Mouse (Mus musculus) right cerebral cortex, postnatal 36 days (tissue): ENCODE results near the gene Defb11.
"Not testable (repeated sequence)": the region's sequence is repeated elsewhere in the genome, so short reads cannot be mapped to it uniquely, and the experiment has no call there.

Experiments
- DNase-seq, 2 experiments: peaks; one replicate each; pipeline ENCODE4 v3.0.0; 2022; ENCODE audit warnings: low spot score in 2 of 2, mixed read lengths in 1 of 2

Defb11 gene

GRCm38 (mm10) chr8:21906290-21906689 is at the start of gene Defb11:
Gene Defb11, minus strand, starts transcription at chr8:21906412.
- DNase-seq, result not testable (repeated sequence)

GRCm38 (mm10) chr8:21955321-21955720 is 49.1 kb upstream of the Defb11 start:
- peak in 1 of 2 experiments; percentile 19 for DNase-seq

- no peak for DNase-seq
Measured at GRCm38 (mm10) chr8:21947311-21948017, 41.3 kb upstream of the Defb11 start.

GRCm38 (mm10) chr8:21946462-21946861 is 40.2 kb upstream of the Defb11 start, which contains the start of gene Defb13:
Gene Defb13, plus strand, starts transcription at chr8:21946762.
- no peak for DNase-seq

GRCm38 (mm10) chr8:21938052-21938451 is 31.8 kb upstream of the Defb11 start, which contains the start of gene Defb35:
Gene Defb35, plus strand, starts transcription at chr8:21938352.
- DNase-seq, result not testable (repeated sequence)

- DNase-seq, result no peak
Measured at GRCm38 (mm10) chr8:21932610-21933009, 26.4 kb upstream of the Defb11 start, which contains the start of gene Defb15. Gene Defb15, minus strand, starts transcription at chr8:21932710.

- not testable (repeated sequence) for DNase-seq
Measured at GRCm38 (mm10) chr8:21930754-21931153, 24.5 kb upstream of the Defb11 start.

- DNase-seq, result peak in 1 of 2 experiments; percentile 2
Measured at GRCm38 (mm10) chr8:21915625-21916024, 9.4 kb upstream of the Defb11 start.

- no peak for DNase-seq
Measured at GRCm38 (mm10) chr8:21912554-21912953, 6.3 kb upstream of the Defb11 start.

GRCm38 (mm10) chr8:21911931-21912330 is 5.7 kb upstream of the Defb11 start:
- DNase-seq, result no peak

- not testable (repeated sequence) for DNase-seq
Measured at GRCm38 (mm10) chr8:21885321-21885720, 20.9 kb downstream of the Defb11 start, which contains the start of gene Defb9. Gene Defb9, minus strand, starts transcription at chr8:21885421.

GRCm38 (mm10) chr8:21858586-21858985 is 47.6 kb downstream of the Defb11 start, which contains the start of gene Defb10:
Gene Defb10, plus strand, starts transcription at chr8:21858901.
- DNase-seq, result not testable (repeated sequence)
